Mouse (Mus musculus): ENCODE measurements around the gene Lsamp.
"Not testable (repeated sequence)": the region's sequence is repeated elsewhere in the genome, so short reads cannot be mapped to it uniquely, and the experiment has no call there.

The Lsamp gene

GRCm38 (mm10) chr16:41936908-41937595, 1952.9 kb downstream of the Lsamp start:
- no peak for DNase-seq (ENCODE audit: low spot score)

GRCm38 (mm10) chr16:41937596-41937990, 1953.4 kb downstream of the Lsamp start:
- no peak for DNase-seq (ENCODE audit: low spot score)

GRCm38 (mm10) chr16:41938258-41938657, 1954.1 kb downstream of the Lsamp start:
- DNase-seq (ENCODE audit: low spot score): no peak

GRCm38 (mm10) chr16:41941591-41942315, 1957.6 kb downstream of the Lsamp start:
- no peak for DNase-seq (ENCODE audit: low spot score)

- DNase-seq (ENCODE audit: low spot score): no peak
These were observed 1973.7 kb downstream of the Lsamp start for GRCm38 (mm10) chr16:41957811-41958210.

GRCm38 (mm10) chr16:41965636-41966035, 1981.5 kb downstream of the Lsamp start:
- no peak for DNase-seq (ENCODE audit: low spot score)

GRCm38 (mm10) chr16:41969215-41969614, 1985.1 kb downstream of the Lsamp start:
- no peak for DNase-seq (ENCODE audit: low spot score)

GRCm38 (mm10) chr16:41974866-41975719, 1990.9 kb downstream of the Lsamp start:
- DNase-seq (ENCODE audit: low spot score): no peak

- DNase-seq (ENCODE audit: low spot score): no peak
These were observed 1992.7 kb downstream of the Lsamp start for GRCm38 (mm10) chr16:41976897-41977296.

- no peak for DNase-seq (ENCODE audit: low spot score)
These were observed 2012.8 kb downstream of the Lsamp start for GRCm38 (mm10) chr16:41996956-41997355.

GRCm38 (mm10) chr16:42002925-42003324, 2018.8 kb downstream of the Lsamp start:
- no peak for DNase-seq (ENCODE audit: low spot score)

- DNase-seq (ENCODE audit: low spot score): not testable (repeated sequence)
These were observed 2019.3 kb downstream of the Lsamp start for GRCm38 (mm10) chr16:42003506-42003905.

GRCm38 (mm10) chr16:42004166-42004565, 2020.0 kb downstream of the Lsamp start:
- no peak for DNase-seq (ENCODE audit: low spot score)

- DNase-seq (ENCODE audit: low spot score): no peak
These were observed 2030.8 kb downstream of the Lsamp start for GRCm38 (mm10) chr16:42014937-42015336.

GRCm38 (mm10) chr16:42015443-42015842, 2031.3 kb downstream of the Lsamp start:
- DNase-seq (ENCODE audit: low spot score): no peak

- DNase-seq (ENCODE audit: low spot score): no peak
These were observed 2032.9 kb downstream of the Lsamp start for GRCm38 (mm10) chr16:42016791-42017643.

- DNase-seq (ENCODE audit: low spot score): no peak
These were observed 2038.4 kb downstream of the Lsamp start for GRCm38 (mm10) chr16:42022566-42022965.

- no peak for DNase-seq (ENCODE audit: low spot score)
These were observed 2047.9 kb downstream of the Lsamp start for GRCm38 (mm10) chr16:42032030-42032429.

- no peak for DNase-seq (ENCODE audit: low spot score)
These were observed 2049.3 kb downstream of the Lsamp start for GRCm38 (mm10) chr16:42033449-42033848.

- no peak for DNase-seq (ENCODE audit: low spot score)
These were observed 2064.0 kb downstream of the Lsamp start for GRCm38 (mm10) chr16:42048138-42048537.

- no peak for DNase-seq (ENCODE audit: low spot score)
These were observed 2075.8 kb downstream of the Lsamp start for GRCm38 (mm10) chr16:42059927-42060326.

- DNase-seq (ENCODE audit: low spot score): no peak
These were observed 2090.2 kb downstream of the Lsamp start for GRCm38 (mm10) chr16:42074325-42074724.

Measured in testis, postnatal 10 days (tissue).